Mouse (Mus musculus): Measurements from ENCODE around the gene Calm1. TPM values are rescaled to one million over a fixed set of nuclear protein-coding genes. Genes with fewer than 3 reads are reported as not detected.

The Calm1 gene
- total and polyA plus RNA-seq, 2 experiments from 2014 or later = 1,416 to 4,078 TPM

DNA sequence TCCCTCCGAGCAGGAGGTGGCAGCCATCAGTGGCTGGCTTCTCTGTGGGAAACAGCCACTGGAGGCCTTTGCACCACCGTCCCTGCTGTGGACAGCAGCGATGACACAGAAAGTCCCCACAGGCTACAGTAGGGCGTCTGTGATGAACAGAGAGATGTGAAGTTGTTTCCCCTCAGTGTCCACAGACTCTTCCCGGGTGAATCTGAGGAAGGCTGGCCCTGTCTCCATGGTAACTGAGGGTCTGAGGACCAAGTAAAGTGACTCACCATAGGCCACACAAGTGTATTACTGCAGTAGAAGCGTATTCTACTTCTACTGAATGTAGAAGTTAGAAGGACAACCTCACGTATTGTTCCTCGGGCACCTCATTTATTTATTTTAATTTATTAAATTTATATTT is 27.4 kb downstream of the Calm1 start:
- DNase-seq (ENCODE audit: low spot score) (peak; percentile 51), ATAC-seq (peak; percentile 42)
- 43% methylated on average over 8 of the region's 8 CpGs for WGBS
- Histone ChIP-seq H3K27me3 (ENCODE audit: insufficient read depth, low read length) (no peaks in the 10 kb centered on the region), H3K4me1 (ENCODE audit: insufficient read depth, low read length) (peaks cover 21% of the 10 kb centered on the region), H3K9ac (replicated peaks; ENCODE audit: low read length) (no peak overlapping the region), H3K36me3 (ENCODE audit: insufficient read depth, low read length) (no peaks in the 10 kb centered on the region), H3K4me2 (ENCODE audit: low read depth, low read length) (no peak overlapping the region), H3K4me3 (ENCODE audit: low read length) (no peak overlapping the region), H3K27ac (no peak overlapping the region), H3K9me3 (ENCODE audit: low read length) (no peaks in the 10 kb centered on the region)
- no peak for TF ChIP-seq CTCF (IDR thresholded peaks at IDR 0.05; ENCODE audit: low read depth)

DNA sequence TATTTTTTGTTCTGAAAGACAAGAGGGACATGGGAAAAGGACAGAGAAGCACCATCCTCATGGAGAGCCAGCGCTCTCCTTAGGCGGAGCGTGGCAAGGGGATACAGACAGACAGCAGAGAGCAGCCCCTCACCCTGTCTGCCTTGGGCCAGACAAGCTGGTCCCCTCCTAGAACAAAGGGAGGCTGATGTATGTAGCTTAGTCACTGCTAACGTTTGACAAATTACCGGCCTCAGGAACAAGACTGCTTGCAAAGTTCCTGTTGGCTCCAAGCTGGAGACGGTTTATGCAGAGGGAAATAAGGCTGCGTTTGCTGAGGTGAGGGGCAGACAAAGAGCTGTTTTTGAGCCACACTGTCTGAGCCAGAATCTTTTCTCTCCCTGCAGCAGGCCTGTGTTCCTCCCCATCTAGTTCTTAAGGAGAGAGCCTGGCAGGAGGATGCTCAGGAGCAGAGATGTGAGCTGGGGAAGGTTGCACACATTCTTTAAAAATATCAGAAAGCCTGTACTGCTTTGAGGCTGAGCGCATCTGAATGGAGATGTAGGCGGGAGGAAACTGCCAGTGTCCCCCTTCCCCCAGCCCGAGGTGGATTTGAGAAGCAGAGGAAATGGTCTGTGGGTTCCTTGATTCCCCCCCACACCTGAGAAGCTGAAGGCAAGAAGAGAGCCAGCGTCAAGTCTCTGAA is 28.9 kb downstream of the Calm1 start:
- Histone ChIP-seq H3K4me1 (ENCODE audit: insufficient read depth, low read length) (peaks cover 14% of the 10 kb centered on the region), H3K27me3 (ENCODE audit: insufficient read depth, low read length) (no peaks in the 10 kb centered on the region)
- WGBS = 30% methylated on average over 11 of the region's 11 CpGs

DNA sequence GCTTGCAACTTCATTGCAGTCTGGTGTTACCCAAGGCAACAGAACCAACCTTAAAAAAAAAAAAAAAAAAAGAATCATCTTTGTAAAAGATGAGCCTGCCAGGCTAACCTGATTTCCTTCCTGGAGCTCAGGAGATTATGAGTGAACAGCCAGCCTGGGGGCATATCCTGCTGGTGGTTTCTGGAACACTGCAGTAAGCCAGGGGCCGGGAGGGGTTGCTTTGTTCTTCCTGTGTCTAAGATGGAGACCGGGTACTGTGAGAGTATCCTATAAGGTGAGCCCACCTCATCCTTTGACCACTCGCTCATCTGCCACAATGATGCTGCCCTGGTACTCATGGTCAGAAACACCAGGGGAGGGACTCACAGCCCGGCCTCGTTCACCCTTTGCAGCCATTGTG is 35.0 kb downstream of the Calm1 start:
- Histone ChIP-seq H3K4me2 (ENCODE audit: low read depth, low read length) (no peak overlapping the region), H3K27ac (no peak overlapping the region), H3K4me1 (ENCODE audit: insufficient read depth, low read length) (no peaks in the 10 kb centered on the region), H3K9me3 (ENCODE audit: low read length) (no peaks in the 10 kb centered on the region), H3K27me3 (ENCODE audit: insufficient read depth, low read length) (no peaks in the 10 kb centered on the region), H3K4me3 (ENCODE audit: low read length) (no peak overlapping the region), H3K9ac (replicated peaks; ENCODE audit: low read length) (no peak overlapping the region), H3K36me3 (ENCODE audit: insufficient read depth, low read length) (no peaks in the 10 kb centered on the region)
- TF ChIP-seq CTCF (IDR thresholded peaks at IDR 0.05; ENCODE audit: low read depth) = no peak
- DNase-seq (ENCODE audit: low spot score) (no peak), ATAC-seq (no peak)
- WGBS = 79% methylated on average over 5 of the region's 5 CpGs

More for the DNA sequence above, 28.9 kb downstream of the Calm1 start:
- H3K4me2 ChIP-seq (ENCODE audit: low read depth, low read length) = no peak overlapping the region
- no peak for TF ChIP-seq CTCF (IDR thresholded peaks at IDR 0.05; ENCODE audit: low read depth)
- H3K9me3 ChIP-seq (ENCODE audit: low read length) = no peaks in the 10 kb centered on the region
- no peak overlapping the region for H3K4me3 ChIP-seq (ENCODE audit: low read length)
- DNase-seq (ENCODE audit: low spot score) (peak; percentile 25), ATAC-seq (no peak)
- H3K9ac ChIP-seq (replicated peaks; ENCODE audit: low read length) = no peak overlapping the region
- no peaks in the 10 kb centered on the region for H3K36me3 ChIP-seq (ENCODE audit: insufficient read depth, low read length)
- H3K27ac ChIP-seq = peak overlapping the region; percentile 50; the same call in 1 of the 2 replicates

DNA sequence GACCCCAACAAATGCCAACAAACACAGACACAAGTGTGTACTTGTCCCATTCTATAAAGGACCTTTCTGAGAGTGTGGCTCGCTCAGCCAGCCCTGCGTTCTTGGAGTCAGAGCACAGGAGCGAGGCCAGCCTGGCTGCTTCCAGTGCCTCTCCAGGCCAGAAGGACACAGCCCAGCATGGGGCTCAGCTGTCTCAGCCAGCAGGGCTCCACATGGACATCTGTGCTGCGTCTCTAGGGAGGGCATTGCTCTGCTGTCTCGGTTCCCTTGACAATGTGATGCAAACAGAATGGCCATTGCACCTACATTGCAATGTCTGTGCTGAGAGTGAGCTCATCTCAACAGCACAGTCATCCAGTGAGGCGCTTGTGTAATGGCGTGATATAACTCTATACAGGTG is 35.7 kb downstream of the Calm1 start:
- DNase-seq (ENCODE audit: low spot score) = no peak
- H3K27ac ChIP-seq = no peak overlapping the region
- no peak overlapping the region for H3K4me3 ChIP-seq (ENCODE audit: low read length)
- H3K27me3 ChIP-seq (ENCODE audit: insufficient read depth, low read length) = no peaks in the 10 kb centered on the region
- ATAC-seq = no peak
- TF ChIP-seq CTCF (IDR thresholded peaks at IDR 0.05; ENCODE audit: low read depth) = no peak
- H3K4me1 ChIP-seq (ENCODE audit: insufficient read depth, low read length) = no peaks in the 10 kb centered on the region
- H3K9ac ChIP-seq (replicated peaks; ENCODE audit: low read length) = no peak overlapping the region
- H3K9me3 ChIP-seq (ENCODE audit: low read length) = no peaks in the 10 kb centered on the region
- H3K4me2 ChIP-seq (ENCODE audit: low read depth, low read length) = no peak overlapping the region
- 66% methylated on average over 7 of the region's 7 CpGs for WGBS
- no peaks in the 10 kb centered on the region for H3K36me3 ChIP-seq (ENCODE audit: insufficient read depth, low read length)

DNA sequence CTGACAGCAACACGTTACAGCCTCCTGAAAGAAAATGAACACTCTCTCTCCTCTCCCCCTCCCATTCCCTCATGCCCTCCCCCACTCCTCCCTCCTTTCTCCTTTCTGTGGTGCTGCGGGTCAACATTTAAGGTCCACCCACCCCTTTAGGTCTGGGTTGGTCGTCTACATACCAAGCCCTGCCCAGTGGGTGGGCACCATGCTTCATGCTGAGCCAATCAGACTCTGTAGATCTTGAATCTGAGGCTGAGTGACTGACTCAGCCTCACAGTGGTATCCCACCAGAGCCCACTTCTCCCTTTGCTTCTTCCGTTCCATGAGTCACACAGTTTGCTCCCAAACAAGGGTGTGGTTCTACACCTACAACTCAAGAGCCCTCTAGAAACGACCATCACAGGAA is 36.2 kb downstream of the Calm1 start:
- H3K4me2 ChIP-seq (ENCODE audit: low read depth, low read length) = no peak overlapping the region
- 55% methylated on average over 5 of the region's 5 CpGs for WGBS
- H3K36me3 ChIP-seq (ENCODE audit: insufficient read depth, low read length) = no peaks in the 10 kb centered on the region
- no peaks in the 10 kb centered on the region for H3K4me1 ChIP-seq (ENCODE audit: insufficient read depth, low read length)
- DNase-seq (ENCODE audit: low spot score) (no peak), ATAC-seq (no peak)
- TF ChIP-seq CTCF (IDR thresholded peaks at IDR 0.05; ENCODE audit: low read depth) = no peak
- H3K27me3 ChIP-seq (ENCODE audit: insufficient read depth, low read length) = no peaks in the 10 kb centered on the region
- H3K9me3 ChIP-seq (ENCODE audit: low read length) = no peaks in the 10 kb centered on the region
- H3K4me3 ChIP-seq (ENCODE audit: low read length) = no peak overlapping the region
- no peak overlapping the region for H3K9ac ChIP-seq (replicated peaks; ENCODE audit: low read length)
- H3K27ac ChIP-seq = no peak overlapping the region

DNA sequence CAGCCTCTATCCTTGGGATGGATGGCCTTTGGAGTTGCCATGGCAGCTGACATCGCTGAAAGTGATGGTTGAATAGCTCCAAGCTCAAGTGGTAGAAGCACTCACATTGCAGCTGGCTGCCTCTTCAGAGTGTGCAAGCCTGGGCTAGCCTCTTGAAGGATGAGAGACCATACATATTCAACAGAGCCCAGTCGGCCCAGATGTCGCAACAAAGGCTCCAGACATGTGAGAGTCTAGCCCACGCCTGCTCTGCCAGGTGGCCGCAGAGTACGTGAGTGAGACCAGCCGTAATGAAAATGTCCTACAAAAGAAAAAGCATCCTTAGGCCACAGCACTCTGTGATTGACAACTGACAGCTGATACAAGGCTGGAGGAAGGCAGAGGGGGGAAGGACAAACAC is 40.2 kb downstream of the Calm1 start:
- no peak overlapping the region for H3K9ac ChIP-seq (replicated peaks; ENCODE audit: low read length)
- ATAC-seq (no peak), DNase-seq (ENCODE audit: low spot score) (no peak)
- no peak overlapping the region for H3K27ac ChIP-seq
- H3K4me2 ChIP-seq (ENCODE audit: low read depth, low read length) = no peak overlapping the region
- H3K36me3 ChIP-seq (ENCODE audit: insufficient read depth, low read length) = no peaks in the 10 kb centered on the region
- H3K27me3 ChIP-seq (ENCODE audit: insufficient read depth, low read length) = no peaks in the 10 kb centered on the region
- TF ChIP-seq CTCF (IDR thresholded peaks at IDR 0.05; ENCODE audit: low read depth) = no peak
- no peaks in the 10 kb centered on the region for H3K9me3 ChIP-seq (ENCODE audit: low read length)
- 50% methylated on average over 7 of the region's 7 CpGs for WGBS
- no peaks in the 10 kb centered on the region; the same call in 1 of the 2 replicates for H3K4me1 ChIP-seq (ENCODE audit: insufficient read depth, low read length)
- no peak overlapping the region for H3K4me3 ChIP-seq (ENCODE audit: low read length)

DNA sequence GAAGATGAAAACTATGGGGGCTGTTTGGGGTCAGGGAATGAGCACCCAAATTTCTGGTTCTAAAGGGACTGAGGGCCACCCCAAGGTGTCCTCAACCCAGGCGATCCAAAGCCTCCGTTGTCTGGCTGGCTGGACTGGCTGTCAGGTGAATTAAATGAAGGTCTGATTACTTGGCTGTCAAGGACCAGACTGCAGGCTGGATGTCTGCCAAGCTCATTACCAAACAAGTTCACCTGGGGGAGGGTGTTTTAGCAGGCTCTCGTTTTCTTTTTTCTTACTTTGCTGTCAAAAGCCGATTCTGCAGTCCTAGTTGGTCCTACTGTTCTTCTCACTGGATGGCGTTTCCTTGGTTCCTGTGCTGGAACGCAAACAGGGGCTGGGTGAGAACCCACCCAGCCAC is 40.6 kb downstream of the Calm1 start:
- Histone ChIP-seq H3K27me3 (ENCODE audit: insufficient read depth, low read length) (no peaks in the 10 kb centered on the region), H3K27ac (no peak overlapping the region), H3K4me1 (ENCODE audit: insufficient read depth, low read length) (no peaks in the 10 kb centered on the region; the same call in 1 of the 2 replicates), H3K4me2 (ENCODE audit: low read depth, low read length) (no peak overlapping the region), H3K9ac (replicated peaks; ENCODE audit: low read length) (no peak overlapping the region), H3K9me3 (ENCODE audit: low read length) (no peaks in the 10 kb centered on the region), H3K4me3 (ENCODE audit: low read length) (no peak overlapping the region), H3K36me3 (ENCODE audit: insufficient read depth, low read length) (no peaks in the 10 kb centered on the region)
- TF ChIP-seq CTCF (IDR thresholded peaks at IDR 0.05; ENCODE audit: low read depth) = no peak
- DNase-seq (ENCODE audit: low spot score) (peak; percentile 53), ATAC-seq (no peak)
- 63% methylated on average over 6 of the region's 6 CpGs for WGBS

All from hindbrain, postnatal 0 days (tissue).